Mouse (Mus musculus): ENCODE measurements around the gene Srgap2.

- no peak for TF ChIP-seq TAL1 (IDR thresholded peaks at IDR 0.05; ENCODE audit: low read length)
- TF ChIP-seq GATA1 (IDR thresholded peaks at IDR 0.05; ENCODE audit: low read length), result no peak
Measured at GRCm38 (mm10) chr1:131498231-131498630, 28.9 kb downstream of the Srgap2 start.

Data from erythroblast, embryonic 14.5 days (primary cell).